Mouse (Mus musculus) urinary bladder, postnatal 14 days (tissue): ENCODE results near the gene Casz1.

Source experiments
- DNase-seq: peaks from one replicate; pipeline ENCODE4 v3.0.0; 2021; ENCODE audit warnings: low spot score

Gene Casz1

GRCm38 (mm10) chr4:148938546-148938945 is 134.3 kb downstream of the Casz1 start:
- no peak for DNase-seq

GRCm38 (mm10) chr4:148940674-148941211 is 136.5 kb downstream of the Casz1 start:
- DNase-seq = peak; percentile 75

GRCm38 (mm10) chr4:148941321-148941720 is 137.1 kb downstream of the Casz1 start:
- DNase-seq = no peak

- no peak for DNase-seq
Observed at GRCm38 (mm10) chr4:148943099-148943498, 138.9 kb downstream of the Casz1 start.

DNA sequence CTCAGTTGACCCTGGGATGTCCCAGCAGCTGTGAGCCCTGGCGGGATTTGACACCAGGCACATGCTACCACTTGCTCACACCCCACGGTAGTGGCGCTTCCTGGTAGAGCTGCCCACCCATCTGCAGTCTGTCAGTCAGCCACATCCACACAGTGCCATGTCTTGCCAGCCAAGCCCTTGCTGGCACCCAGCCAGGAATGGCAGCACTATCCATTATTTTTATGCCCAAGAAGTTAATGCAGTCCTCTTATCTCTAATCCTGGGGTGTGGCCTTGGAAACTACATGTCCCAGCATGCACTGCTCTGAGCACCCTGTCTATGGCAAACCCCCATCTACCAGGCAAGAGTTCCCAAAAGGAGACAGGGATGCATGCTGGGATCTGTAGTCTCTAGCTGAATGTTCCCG is 141.2 kb downstream of the Casz1 start:
- peak; percentile 51 for DNase-seq

DNA sequence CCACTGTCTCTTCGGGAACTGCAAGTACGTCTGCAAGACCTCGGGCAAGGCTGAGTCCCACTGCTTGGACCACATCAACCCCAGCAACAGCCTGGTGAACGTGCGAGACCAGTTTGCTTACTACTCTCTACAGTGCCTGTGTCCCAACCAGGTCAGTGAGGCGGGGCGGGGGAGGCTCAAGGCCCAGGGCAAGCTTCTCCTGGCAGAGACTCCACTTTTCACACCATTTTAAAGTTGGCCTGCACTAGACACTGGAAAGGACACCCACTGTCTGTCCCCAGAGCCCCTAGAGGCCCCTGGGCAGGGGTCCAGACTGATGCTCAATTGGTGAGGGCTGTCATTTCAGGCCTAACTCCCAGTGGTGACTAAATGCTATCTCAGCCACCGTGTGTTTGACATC is 141.8 kb downstream of the Casz1 start:
- no peak for DNase-seq

- peak; percentile 82 for DNase-seq
Observed at GRCm38 (mm10) chr4:148947833-148948388, 143.7 kb downstream of the Casz1 start.

DNA sequence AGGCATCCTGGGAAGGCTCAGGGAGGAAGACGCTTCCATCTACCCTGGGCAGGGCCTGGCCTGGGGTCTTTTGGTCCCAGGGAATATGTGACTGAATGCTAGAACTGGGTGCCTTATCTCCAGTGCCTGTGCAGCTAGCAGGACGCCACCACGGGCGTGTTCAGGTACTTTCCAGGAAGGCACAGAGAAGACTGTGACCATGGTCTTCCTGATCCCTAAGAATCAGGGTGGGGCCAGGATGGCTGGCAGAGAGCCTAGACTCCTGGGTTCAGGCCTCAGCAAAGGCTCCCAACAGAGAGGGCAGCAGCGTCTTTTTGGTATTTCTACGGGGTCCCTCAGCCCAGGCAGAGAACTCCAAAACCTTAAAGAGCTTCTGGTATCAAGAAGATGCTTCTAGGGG is 146.3 kb downstream of the Casz1 start:
- DNase-seq = no peak

- DNase-seq = peak; percentile 54
Observed at GRCm38 (mm10) chr4:148950932-148951650, 146.9 kb downstream of the Casz1 start.

DNA sequence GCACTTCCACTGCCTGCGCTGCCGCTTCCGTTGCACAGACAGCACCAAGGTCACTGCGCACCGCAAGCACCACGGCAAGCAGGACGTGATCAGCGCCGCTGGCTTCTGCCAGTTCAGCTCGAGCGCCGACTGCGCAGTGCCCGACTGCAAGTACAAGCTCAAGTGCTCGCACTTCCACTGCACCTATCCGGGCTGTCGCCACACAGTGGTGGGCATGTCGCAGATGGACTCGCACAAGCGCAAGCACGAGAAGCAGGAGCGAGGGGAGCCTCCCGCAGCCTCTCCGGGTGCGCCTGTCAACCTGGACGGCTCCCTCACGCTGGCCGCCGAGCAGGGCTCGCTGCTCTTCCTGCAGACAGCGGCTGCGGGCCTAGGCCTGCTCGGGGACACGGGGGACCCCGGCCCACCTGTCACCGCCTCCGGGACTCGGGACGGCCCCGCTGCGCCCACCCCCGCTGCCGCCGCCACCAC is 147.6 kb downstream of the Casz1 start:
- no peak for DNase-seq

- DNase-seq = no peak
Observed at GRCm38 (mm10) chr4:148952328-148953222, 148.3 kb downstream of the Casz1 start.

DNA sequence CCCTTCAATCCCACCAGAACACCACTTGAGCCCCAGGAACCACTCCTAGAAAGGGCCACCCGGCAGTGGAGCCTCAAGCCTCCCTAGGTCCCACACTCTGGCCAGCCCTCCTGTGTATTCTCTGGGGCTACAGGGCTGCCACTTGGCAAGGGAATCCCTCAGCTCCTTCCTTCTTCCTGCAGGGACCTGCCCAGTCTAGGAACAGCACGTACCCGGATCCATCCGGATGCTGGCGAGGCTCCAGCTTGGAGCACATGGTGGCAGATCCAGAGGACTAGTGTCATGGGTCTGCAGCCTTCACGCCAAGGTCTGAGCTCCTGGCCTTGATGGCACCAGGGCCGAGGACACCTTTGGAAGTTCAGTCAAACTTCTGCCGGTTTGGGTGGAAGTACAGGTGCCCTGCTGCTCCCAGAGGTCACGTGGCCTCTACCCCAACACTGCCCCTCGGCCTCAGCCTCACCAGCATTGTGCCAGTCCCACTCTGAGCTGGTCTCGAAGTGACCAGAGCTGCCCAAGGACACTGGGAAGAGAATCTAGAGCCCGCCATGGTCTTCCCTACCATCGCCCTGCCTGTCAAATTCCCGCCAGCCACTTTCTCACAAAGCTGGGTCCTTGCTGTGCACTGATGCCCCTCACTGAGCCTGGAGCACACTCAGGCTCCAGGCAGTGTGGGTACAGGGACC is 151.0 kb downstream of the Casz1 start:
- DNase-seq = peak; percentile 82

- DNase-seq = no peak
Observed at GRCm38 (mm10) chr4:148960011-148960410, 155.8 kb downstream of the Casz1 start.

GRCm38 (mm10) chr4:148961081-148961480 is 156.9 kb downstream of the Casz1 start:
- DNase-seq = no peak

DNA sequence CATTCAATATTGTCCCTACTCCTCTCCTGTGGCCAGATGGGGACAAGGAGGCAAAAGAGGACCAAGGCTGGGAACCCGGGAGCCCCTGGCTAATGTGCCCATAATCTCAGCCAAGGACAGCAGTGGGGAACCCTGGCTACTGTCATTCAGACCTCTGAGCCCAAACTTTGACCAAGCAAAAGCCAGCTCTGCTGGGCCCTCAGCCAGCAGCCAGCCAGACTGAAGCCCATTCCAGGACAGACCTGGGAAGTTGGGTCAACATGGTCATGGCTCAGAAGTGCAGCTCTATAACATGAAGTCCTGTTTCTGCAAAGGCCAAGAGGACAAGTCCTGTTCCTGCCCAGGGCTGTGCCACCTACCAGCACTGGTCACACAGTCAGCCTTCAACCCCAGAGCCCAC is 157.9 kb downstream of the Casz1 start:
- DNase-seq = no peak

DNA sequence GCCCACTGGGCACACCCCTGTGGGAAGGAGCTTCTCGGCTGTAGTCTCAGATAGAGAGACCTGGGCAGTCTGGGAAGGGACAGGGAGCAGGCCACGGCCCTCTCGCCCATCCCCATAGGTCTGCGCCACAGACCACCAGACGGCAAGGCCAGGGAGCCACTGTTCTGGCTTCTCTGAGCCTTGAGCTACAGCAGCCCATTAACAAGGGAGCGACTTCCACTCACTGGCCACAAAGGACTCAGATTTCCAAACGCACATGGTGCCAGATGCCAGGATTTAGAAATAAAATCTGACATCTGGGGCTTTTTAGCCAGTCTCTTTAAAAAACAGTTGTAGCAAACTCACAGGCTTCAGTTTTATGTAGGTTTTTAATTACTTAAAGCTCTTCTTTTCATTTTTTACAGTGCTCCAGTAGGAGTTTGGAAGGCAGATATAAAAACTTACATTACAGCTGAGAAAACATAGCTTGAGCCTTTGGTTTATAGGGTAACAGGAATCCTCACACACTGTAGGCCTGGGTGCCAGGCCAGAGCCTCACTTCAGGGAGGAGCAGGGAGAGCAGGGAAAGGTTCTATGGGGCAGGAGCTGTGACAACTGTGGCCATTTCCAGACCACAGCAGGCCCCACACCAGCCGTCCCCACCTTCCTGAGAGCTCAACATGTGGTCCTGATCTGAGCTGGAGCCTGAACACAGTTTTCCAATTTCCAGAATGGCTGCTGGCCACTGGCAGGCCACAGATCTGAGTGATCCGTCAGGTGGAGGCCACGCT is 160.5 kb downstream of the Casz1 start:
- DNase-seq = no peak

DNA sequence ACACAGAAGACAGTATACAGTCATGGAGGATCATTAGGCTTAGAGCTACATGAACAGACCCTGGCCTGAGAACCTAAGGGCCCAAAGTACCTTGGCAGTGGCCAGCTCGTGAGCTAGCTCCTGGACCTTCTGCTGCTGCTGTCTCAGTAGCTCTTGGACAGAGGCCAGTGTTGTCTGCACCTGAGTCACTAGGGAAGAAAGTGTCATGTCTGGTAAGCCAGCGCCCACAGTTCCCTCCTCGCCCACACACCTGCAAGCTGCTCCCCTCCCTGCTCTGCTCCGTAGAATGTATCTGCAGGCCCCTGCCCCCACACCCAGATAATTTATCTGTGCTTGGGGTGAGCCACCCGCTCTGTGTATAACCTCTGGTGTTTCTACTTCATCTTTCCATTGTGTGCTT is 161.9 kb downstream of the Casz1 start:
- no peak for DNase-seq

- DNase-seq = no peak
Observed at GRCm38 (mm10) chr4:148968859-148969258, 164.6 kb downstream of the Casz1 start.

GRCm38 (mm10) chr4:148969610-148970009 is 165.4 kb downstream of the Casz1 start:
- DNase-seq = no peak

GRCm38 (mm10) chr4:148970742-148971141 is 166.5 kb downstream of the Casz1 start:
- DNase-seq = no peak

- no peak for DNase-seq
Observed at GRCm38 (mm10) chr4:148971613-148972242, 167.5 kb downstream of the Casz1 start.
